Mouse (Mus musculus) olfactory bulb, adult 2 months (tissue): ENCODE measurements around the gene Zcchc14.

Experiments used
- CTCF ChIP-seq: fragments of 200-500 bp; IDR thresholded peaks from 2 replicates; pipeline ENCODE4 v1.5.1; 2012; ENCODE audit warnings: low read depth, mild to moderate bottlenecking, low read length, moderate library complexity; ENCODE audit not compliant: insufficient read depth
- POLR2A ChIP-seq: fragments of 200-500 bp; IDR thresholded peaks from 2 replicates; pipeline ENCODE4 v1.6.1; 2012; ENCODE audit warnings: mild to moderate bottlenecking, low read depth, low read length, moderate library complexity; ENCODE audit not compliant: insufficient read depth

DNA sequence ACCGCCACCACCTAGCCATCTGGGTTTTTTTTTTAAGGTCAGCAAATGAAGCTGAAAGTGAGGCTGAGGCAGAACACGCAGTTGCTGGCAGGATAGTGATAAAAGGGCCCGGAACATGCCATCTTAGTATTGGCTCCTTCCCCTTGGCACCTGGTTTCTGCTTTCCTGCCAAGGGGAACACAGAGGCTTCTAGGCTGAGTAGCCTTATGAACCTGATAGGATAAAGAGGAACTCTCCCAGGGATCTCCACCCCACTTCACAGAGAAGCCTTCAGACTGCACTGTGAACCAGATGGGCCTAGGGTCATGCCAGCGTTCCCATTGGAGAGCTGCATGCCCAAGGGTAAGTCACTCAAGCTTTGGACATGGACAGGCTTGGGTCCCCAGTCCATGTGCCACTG lies 28.2 kb upstream of the Zcchc14 start:
- TF ChIP-seq POLR2A (no peak), CTCF (no peak)
